Mouse (Mus musculus) lung, postnatal 0 days (tissue): ENCODE data around the gene F2rl1. TPM values are rescaled to one million over a fixed set of nuclear protein-coding genes. Genes with fewer than 3 reads are reported as not detected.

Experiments used
- ATAC-seq: fragments of 200-750 bp; cut with Nextera tagmentation; 2 replicates; pipeline ENCODE4 v1.8.0; 2017; ENCODE audit warnings: moderate library complexity
- DNase-seq: peaks from one replicate; pipeline ENCODE4 v3.0.0-alpha.2; 2016; ENCODE audit warnings: low spot score
- H3K27ac ChIP-seq: fragments of 300-500 bp; sonication (generic); 2 replicates; pipeline ENCODE4 v1.5.1; 2014; ENCODE audit warnings: antibody characterized with exemption, mild to moderate bottlenecking, low read length, mixed read lengths
- H3K27me3 ChIP-seq: fragments of 300-500 bp; sonication (generic); replicated peaks from 2 replicates; pipeline ENCODE4 v1.6.1; 2014; ENCODE audit warnings: low read length, mixed read lengths; ENCODE audit not compliant: insufficient read depth
- H3K36me3 ChIP-seq: fragments of 300-500 bp; sonication (generic); 2 replicates; pipeline ENCODE4 v1.6.1; 2014; ENCODE audit warnings: low read length, mixed read lengths; ENCODE audit not compliant: insufficient read depth
- H3K4me1 ChIP-seq: fragments of 300-500 bp; sonication (generic); 2 replicates; pipeline ENCODE4 v1.6.1; 2014; ENCODE audit warnings: antibody characterized with exemption, low read depth, low read length, mixed read lengths; ENCODE audit not compliant: insufficient read depth
- H3K4me2 ChIP-seq: fragments of 300-500 bp; sonication (generic); replicated peaks from 2 replicates; pipeline ENCODE4 v1.6.1; 2014; ENCODE audit warnings: low read depth, mild to moderate bottlenecking, low read length, moderate library complexity, mixed read lengths
- H3K4me3 ChIP-seq: fragments of 300-500 bp; sonication (generic); 2 replicates; pipeline ENCODE4 v1.5.1; 2014; ENCODE audit warnings: low read depth, low read length
- H3K9ac ChIP-seq: fragments of 300-500 bp; sonication (generic); replicated peaks from 2 replicates; pipeline ENCODE4 v1.6.1; 2014; ENCODE audit warnings: low read depth, mild to moderate bottlenecking
- H3K9me3 ChIP-seq: fragments of 300-500 bp; sonication (generic); 2 replicates; pipeline ENCODE4 v1.6.1; 2016; ENCODE audit warnings: low read length, mixed read lengths
- CTCF ChIP-seq: IDR thresholded peaks from 2 replicates; pipeline ENCODE4 v1.5.1; 2016; ENCODE audit warnings: antibody characterized with exemption, mild to moderate bottlenecking
- EP300 ChIP-seq: IDR thresholded peaks from 2 replicates; pipeline ENCODE4 v1.6.1; 2016; ENCODE audit warnings: antibody characterized with exemption, mild to moderate bottlenecking, control low read depth
- WGBS: fragments of 180-500 bp; shearing (Covaris S2); extraction: QIAGEN DNeasy Blood & Tissue Kit; methylation state at CpG from one replicate; pipeline ENCODE4 v1.1.7; 2014; 5-methylcytosine and 5-hydroxymethylcytosine counted together
- polyA plus RNA-seq: library from polyadenylated mRNA; unstranded; fragments of >200 nt; fragmentation: Nextera tagmentation; extraction: Ambion mirVana; gene quantifications from 2 replicates; pipeline ENCODE4 v1.2.1, GENCODE M21; 2015

F2rl1 gene
- polyA plus RNA-seq, 1 experiment from 2014 or later, result 4.3 TPM

DNA sequence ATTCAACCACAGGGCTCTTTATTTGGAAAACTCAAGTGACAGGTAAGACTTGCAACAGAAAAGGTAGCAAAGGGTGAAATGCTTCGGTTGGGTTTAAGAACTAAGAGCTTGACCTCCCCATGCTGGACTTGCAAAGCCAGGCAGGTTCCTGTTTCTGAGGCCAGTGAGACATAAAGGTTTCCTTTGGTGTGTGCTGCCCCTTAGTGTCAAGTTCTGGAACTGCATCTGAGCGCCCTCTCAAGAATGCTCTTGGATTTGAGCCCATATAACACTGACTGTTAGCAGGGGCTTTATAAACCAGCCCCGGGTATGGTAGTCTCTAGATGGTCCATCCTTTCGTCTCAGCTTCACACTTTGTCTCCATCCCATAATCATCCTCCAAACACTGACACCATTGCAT, 43.6 kb downstream of the F2rl1 start:
- Histone ChIP-seq H3K4me3 (no peak overlapping the region), H3K4me1 (no peaks in the 10 kb centered on the region), H3K9ac (no peak overlapping the region), H3K9me3 (no peaks in the 10 kb centered on the region), H3K27me3 (no peaks in the 10 kb centered on the region), H3K27ac (no peak overlapping the region), H3K36me3 (no peaks in the 10 kb centered on the region), H3K4me2 (no peak overlapping the region)
- WGBS, result 8% methylated on average over 4 of the region's 4 CpGs
- ATAC-seq, result peak; percentile 52
- TF ChIP-seq CTCF, result peak; percentile 93
- TF ChIP-seq EP300, result no peak
- peak; percentile 86 for DNase-seq

DNA sequence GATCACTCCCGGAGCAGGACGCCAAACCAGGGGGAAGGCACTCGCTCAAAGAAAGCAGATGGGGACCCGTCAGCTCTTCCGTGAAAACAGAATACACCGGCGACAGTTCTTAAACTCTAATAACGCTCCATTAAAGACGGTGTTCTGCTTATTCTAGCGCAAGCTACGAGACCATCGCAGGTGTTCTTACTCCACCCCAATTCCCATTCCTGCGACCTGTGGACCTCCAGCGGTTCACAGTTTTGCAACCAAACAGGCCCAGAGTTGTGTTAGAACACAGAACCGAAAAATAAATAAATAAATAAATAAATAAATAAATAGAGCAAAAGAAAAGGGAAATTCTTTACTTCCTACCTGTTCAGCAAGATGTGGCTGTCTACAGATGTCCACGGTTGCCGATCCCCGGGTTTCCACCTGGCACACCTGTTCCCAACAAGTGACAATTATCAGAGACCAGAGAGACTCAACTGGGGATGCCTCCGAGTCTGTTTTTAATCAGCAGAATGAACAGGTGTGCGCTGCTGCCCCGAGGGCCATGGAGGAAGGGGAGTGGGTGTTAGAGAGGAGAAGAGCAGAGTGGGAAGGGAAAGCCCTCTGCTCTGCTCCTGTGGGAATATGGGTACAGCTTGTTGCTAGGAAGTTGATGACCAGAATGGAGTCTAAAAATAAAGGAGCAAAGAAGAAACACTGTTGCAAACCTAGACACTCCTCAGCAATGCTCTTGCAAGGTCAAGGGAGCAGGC, 46.2 kb downstream of the F2rl1 start, which contains the start of gene S100z:
Gene S100z, minus strand, starts transcription at position 51 of the 743 bp plus-strand sequence.
- no peaks in the 10 kb centered on the region for H3K36me3 ChIP-seq
- H3K27me3 ChIP-seq, result no peaks in the 10 kb centered on the region
- no peak within 1 kb of the TSS for H3K27ac ChIP-seq
- H3K9me3 ChIP-seq, result no peaks in the 10 kb centered on the region
- H3K4me2 ChIP-seq, result no peak within 1 kb of the TSS
- DNase-seq (no peak), ATAC-seq (no peak)
- WGBS, result 86% methylated on average over 21 of the region's 21 CpGs
- no peaks in the 10 kb centered on the region for H3K4me1 ChIP-seq
- H3K4me3 ChIP-seq, result no peak within 1 kb of the TSS
- no peak within 1 kb of the TSS for H3K9ac ChIP-seq
- TF ChIP-seq CTCF, result no peak

- 67% methylated on average over 6 of the region's 6 CpGs for WGBS
- no peak for DNase-seq
- no peak for TF ChIP-seq EP300
- TF ChIP-seq CTCF, result no peak
- Histone ChIP-seq H3K27ac (no peak overlapping the region), H3K27me3 (no peaks in the 10 kb centered on the region), H3K9ac (no peak overlapping the region), H3K36me3 (no peaks in the 10 kb centered on the region), H3K4me2 (no peak overlapping the region), H3K9me3 (no peaks in the 10 kb centered on the region), H3K4me3 (no peak overlapping the region), H3K4me1 (no peaks in the 10 kb centered on the region)
- no peak for ATAC-seq
These were observed 47.9 kb downstream of the F2rl1 start for GRCm38 (mm10) chr13:95477173-95477572.

GRCm38 (mm10) chr13:95475124-95475523, 49.9 kb downstream of the F2rl1 start:
- Histone ChIP-seq H3K36me3 (no peaks in the 10 kb centered on the region), H3K27me3 (no peaks in the 10 kb centered on the region), H3K4me2 (no peak overlapping the region), H3K4me3 (no peak overlapping the region), H3K9ac (no peak overlapping the region), H3K4me1 (no peaks in the 10 kb centered on the region), H3K27ac (no peak overlapping the region), H3K9me3 (no peaks in the 10 kb centered on the region)
- no peak for TF ChIP-seq EP300
- TF ChIP-seq CTCF, result no peak
- 30% methylated on average over 7 of the region's 7 CpGs for WGBS
- no peak for ATAC-seq
- DNase-seq, result no peak

DNA sequence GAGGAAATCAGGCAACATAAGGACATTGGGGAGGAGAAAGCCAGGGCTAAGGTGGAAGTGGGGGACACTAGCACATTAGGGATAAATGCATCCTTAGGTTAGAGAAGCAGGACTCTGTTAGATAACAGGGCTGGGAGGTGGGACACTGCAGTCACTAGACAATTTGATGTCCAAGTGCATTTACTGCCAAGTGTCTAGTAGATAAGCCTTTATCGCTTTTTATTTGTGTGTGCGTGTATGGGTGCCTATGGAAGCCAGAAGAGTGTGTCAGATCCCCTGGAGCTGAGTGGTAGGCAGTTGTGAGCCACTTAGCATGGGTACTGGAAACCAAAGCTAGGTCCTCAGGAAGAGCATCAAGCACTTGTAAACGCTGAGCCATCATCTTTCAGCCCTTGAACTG, 50.7 kb downstream of the F2rl1 start:
- 73% methylated on average over 3 of the region's 3 CpGs for WGBS

DNA sequence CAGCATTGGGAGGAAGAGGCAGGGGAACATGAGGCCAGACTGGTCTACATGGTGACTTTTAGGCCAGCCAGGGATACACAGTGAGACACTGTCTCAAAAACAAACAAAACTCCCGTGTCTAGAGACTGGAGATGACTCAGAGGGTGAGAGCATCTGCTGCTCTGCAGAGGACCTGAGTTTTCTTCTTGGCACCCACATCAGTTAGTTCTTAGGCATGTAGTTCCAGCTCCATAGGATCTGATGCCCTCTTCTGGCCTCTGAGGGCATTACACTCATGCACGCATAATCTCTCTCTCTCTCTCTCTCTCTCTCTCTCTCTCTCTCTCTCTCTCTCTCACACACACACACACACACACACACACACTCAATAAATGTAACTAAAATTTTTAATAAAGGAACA, 54.1 kb downstream of the F2rl1 start:
- no peaks in the 10 kb centered on the region for H3K4me1 ChIP-seq
- no peak overlapping the region for H3K4me2 ChIP-seq
- WGBS, result 43% methylated on average over 2 of the region's 2 CpGs
- H3K27ac ChIP-seq, result no peak overlapping the region
- H3K27me3 ChIP-seq, result no peaks in the 10 kb centered on the region
- H3K9ac ChIP-seq, result no peak overlapping the region
- no peaks in the 10 kb centered on the region for H3K9me3 ChIP-seq
- TF ChIP-seq EP300 (no peak), CTCF (peak; percentile 67)
- ATAC-seq (no peak), DNase-seq (no peak)
- no peaks in the 10 kb centered on the region for H3K36me3 ChIP-seq
- H3K4me3 ChIP-seq, result no peak overlapping the region

More for the DNA sequence above, 50.7 kb downstream of the F2rl1 start:
- no peak overlapping the region for H3K27ac ChIP-seq
- no peaks in the 10 kb centered on the region for H3K36me3 ChIP-seq
- no peak overlapping the region for H3K4me3 ChIP-seq
- no peak overlapping the region for H3K4me2 ChIP-seq
- TF ChIP-seq EP300 (no peak), CTCF (no peak)
- H3K4me1 ChIP-seq, result no peaks in the 10 kb centered on the region
- ATAC-seq (no peak), DNase-seq (no peak)
- no peaks in the 10 kb centered on the region for H3K9me3 ChIP-seq
- no peak overlapping the region for H3K9ac ChIP-seq
- no peaks in the 10 kb centered on the region for H3K27me3 ChIP-seq

Other genes starting within 250 kb of the F2rl1 start
- gene Zbed3, start 201.6 kb downstream of the F2rl1 start, polyA plus RNA-seq, result 26.1 and 27.2 TPM in 2 replicates
- gene Aggf1, start 149.9 kb downstream of the F2rl1 start, polyA plus RNA-seq, result 24.2 and 25.8 TPM in 2 replicates
- not detected in 2 replicates for gene Crhbp, start 80.3 kb downstream of the F2rl1 start, polyA plus RNA-seq
- not detected in 2 replicates for gene S100z, start 46.5 kb downstream of the F2rl1 start, polyA plus RNA-seq
- gene F2r, start 93.3 kb upstream of the F2rl1 start, polyA plus RNA-seq, result 118 and 134 TPM in 2 replicates
- gene F2rl2, start 171.6 kb upstream of the F2rl1 start, polyA plus RNA-seq, result 1.2 and 1.4 TPM in 2 replicates